Mouse (Mus musculus) embryonic facial prominence, embryonic 11.5 days (tissue): ENCODE measurements around the gene Drosha. TPM values are rescaled to one million over a fixed set of nuclear protein-coding genes. Genes with fewer than 3 reads are reported as not detected.
A peak's percentile ranks its signal among the peaks of the same experiment; 100 is the strongest.

ENCODE experiments used
- ATAC-seq: fragments of 200-750 bp; cut with Nextera tagmentation; replicated peaks from 2 replicates; pipeline ENCODE4 v1.8.0; 2017; ENCODE audit warnings: low read depth; ENCODE audit not compliant: insufficient number of reproducible peaks, low FRiP score, low TSS enrichment
- DNase-seq: peaks from one replicate; pipeline ENCODE4 v3.0.0-alpha.2; 2015; ENCODE audit warnings: low spot score
- H3K27ac ChIP-seq: fragments of 300-500 bp; sonication (generic); replicated peaks from 2 replicates; pipeline ENCODE4 v1.5.1; 2014; ENCODE audit warnings: mild to moderate bottlenecking, low read depth, low read length, control low read depth
- H3K27me3 ChIP-seq: fragments of 300-500 bp; sonication (generic); 2 replicates; pipeline ENCODE4 v1.6.1; 2014; ENCODE audit warnings: mild to moderate bottlenecking, low read length, moderate library complexity, mixed read lengths; ENCODE audit not compliant: control insufficient read depth, insufficient read depth
- H3K36me3 ChIP-seq: fragments of 300-500 bp; sonication (generic); replicated peaks from 2 replicates; pipeline ENCODE4 v1.6.1; 2014; ENCODE audit warnings: low read depth, mild to moderate bottlenecking, low read length, moderate library complexity, mixed read lengths; ENCODE audit not compliant: control insufficient read depth, insufficient read depth
- H3K4me1 ChIP-seq: fragments of 300-500 bp; sonication (generic); 2 replicates; pipeline ENCODE4 v1.6.1; 2014; ENCODE audit warnings: low read length, mixed read lengths; ENCODE audit not compliant: control insufficient read depth, insufficient read depth
- H3K4me2 ChIP-seq: fragments of 300-500 bp; sonication (generic); 2 replicates; pipeline ENCODE4 v1.6.1; 2014; ENCODE audit warnings: low read depth, mild to moderate bottlenecking, control low read depth, low read length, moderate library complexity
- H3K4me3 ChIP-seq: fragments of 300-500 bp; sonication (generic); 2 replicates; pipeline ENCODE4 v1.5.1; 2014; ENCODE audit warnings: low read depth, low read length, control low read depth
- H3K9ac ChIP-seq: fragments of 300-500 bp; sonication (generic); replicated peaks from 2 replicates; pipeline ENCODE4 v1.6.1; 2014; ENCODE audit warnings: mild to moderate bottlenecking, control low read depth, low read length
- H3K9me3 ChIP-seq: fragments of 300-500 bp; sonication (generic); replicated peaks from 2 replicates; pipeline ENCODE4 v1.6.1; 2016; ENCODE audit warnings: mild to moderate bottlenecking, low read length, inconsistent platforms, mixed read lengths; ENCODE audit not compliant: control insufficient read depth
- WGBS: fragments of 180-500 bp; shearing (Covaris S2); extraction: QIAGEN DNeasy Blood & Tissue Kit; methylation state at CpG from one replicate; pipeline ENCODE4 v1.1.7; 2014; 5-methylcytosine and 5-hydroxymethylcytosine counted together
- polyA plus RNA-seq: library from polyadenylated mRNA; unstranded; fragments of >200 nt; fragmentation: Nextera tagmentation; extraction: Ambion mirVana; gene quantifications from 2 replicates; pipeline ENCODE4 v1.2.1, GENCODE M21; 2014

Gene Drosha
- polyA plus RNA-seq: 76.8 and 79.0 TPM in 2 replicates

DNA sequence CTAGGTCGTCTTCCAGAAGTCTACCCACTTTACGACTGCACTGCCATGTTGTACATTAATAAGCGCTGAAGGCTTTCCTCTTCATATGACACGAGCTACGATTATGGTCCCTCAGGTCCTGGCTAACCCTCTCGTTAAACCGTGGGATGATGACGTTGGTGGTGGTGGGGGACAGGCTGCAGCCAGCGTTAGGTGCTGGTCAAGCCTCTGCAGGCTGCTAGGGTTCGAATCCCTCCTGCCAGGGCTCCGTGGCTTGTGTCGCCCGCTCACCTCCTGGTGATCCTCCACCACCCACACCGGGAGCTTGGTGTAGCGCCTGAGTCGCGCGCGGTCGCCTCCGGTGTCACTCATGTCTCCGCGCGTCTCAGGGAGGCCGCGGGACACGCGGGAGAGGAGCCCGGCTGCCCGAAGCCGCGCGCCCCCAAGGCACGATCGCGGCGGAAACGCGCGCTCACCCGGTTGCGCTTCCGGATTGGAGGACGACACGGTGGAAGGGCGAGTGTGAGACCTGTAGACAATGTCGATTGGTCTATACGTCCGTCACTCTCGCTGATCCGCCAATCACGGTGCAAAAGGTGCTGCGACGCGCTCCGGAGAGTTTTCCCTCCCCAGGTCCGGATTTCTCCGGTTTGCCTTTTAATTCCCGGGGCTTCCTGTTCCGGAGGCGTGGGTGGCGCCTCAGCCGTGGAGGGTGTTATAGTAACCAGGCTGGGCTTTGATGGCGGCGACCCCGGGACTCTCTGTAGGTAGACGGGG, at the start of gene Drosha, which contains the start of gene 6030458C11Rik:
Drosha (plus strand) TSS at position 619 of the 756 bp plus-strand sequence.
6030458C11Rik (minus strand) TSS at position 453 of the 756 bp plus-strand sequence.
- DNase-seq: peak; percentile 99
- WGBS: under 1% methylated on average over 67 of the region's 67 CpGs
- H3K9me3 ChIP-seq: no peaks in the 10 kb centered on the region
- H3K27me3 ChIP-seq: no peaks in the 10 kb centered on the region
- H3K9ac ChIP-seq: peak within 1 kb of the TSS; percentile 88
- no peaks in the 10 kb centered on the region; the same call in 1 of the 2 replicates for H3K4me1 ChIP-seq
- H3K4me3 ChIP-seq: peak within 1 kb of the TSS; percentile 78
- peak; percentile 100 for ATAC-seq
- H3K36me3 ChIP-seq: peaks cover 7% of the 10 kb centered on the region
- H3K27ac ChIP-seq: peak within 1 kb of the TSS; percentile 52; the same call in 1 of the 2 replicates
- H3K4me2 ChIP-seq: peak within 1 kb of the TSS; percentile 61

DNA sequence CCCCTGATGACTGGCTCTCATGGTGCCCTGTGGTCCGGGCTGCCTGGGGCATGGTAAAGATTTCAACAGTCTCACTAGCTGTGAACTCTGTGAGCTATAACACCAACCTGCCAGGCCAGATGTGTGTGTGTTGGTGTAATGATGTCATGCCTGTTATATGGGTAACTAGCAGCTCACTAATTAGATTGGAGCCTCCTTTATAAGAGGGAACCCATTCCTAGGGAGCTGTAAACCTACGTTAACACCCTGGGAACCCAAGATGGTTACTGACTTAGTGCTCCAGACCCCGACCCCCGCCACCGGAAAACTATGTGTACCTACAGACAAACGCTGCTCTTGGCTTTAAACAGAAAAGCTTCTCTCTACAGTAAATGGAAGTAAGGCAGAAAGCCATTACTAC, 43.3 kb upstream of the Drosha start:
- no peak for ATAC-seq
- Histone ChIP-seq H3K27ac (no peak overlapping the region), H3K27me3 (no peaks in the 10 kb centered on the region), H3K4me3 (no peak overlapping the region), H3K9me3 (no peaks in the 10 kb centered on the region), H3K4me2 (no peak overlapping the region), H3K9ac (no peak overlapping the region), H3K36me3 (no peaks in the 10 kb centered on the region), H3K4me1 (no peaks in the 10 kb centered on the region)
- DNase-seq: no peak
- WGBS: 86% methylated on average over 6 of the region's 6 CpGs

GRCm38 (mm10) chr15:12781729-12782326, 42.8 kb upstream of the Drosha start:
- DNase-seq (no peak), ATAC-seq (no peak)

GRCm38 (mm10) chr15:12788536-12788935, 36.1 kb upstream of the Drosha start:
- DNase-seq (no peak), ATAC-seq (no peak)
- WGBS: 84% methylated on average over 5 of the region's 5 CpGs
- no peaks in the 10 kb centered on the region for H3K36me3 ChIP-seq
- H3K9me3 ChIP-seq: no peaks in the 10 kb centered on the region
- H3K9ac ChIP-seq: no peak overlapping the region
- H3K27me3 ChIP-seq: no peaks in the 10 kb centered on the region
- H3K4me1 ChIP-seq: no peaks in the 10 kb centered on the region
- no peak overlapping the region for H3K27ac ChIP-seq
- no peak overlapping the region for H3K4me2 ChIP-seq
- no peak overlapping the region for H3K4me3 ChIP-seq

More at GRCm38 (mm10) chr15:12781729-12782326, 42.8 kb upstream of the Drosha start:
- Histone ChIP-seq H3K27me3 (no peaks in the 10 kb centered on the region), H3K27ac (no peak overlapping the region), H3K4me3 (no peak overlapping the region), H3K4me1 (no peaks in the 10 kb centered on the region), H3K36me3 (no peaks in the 10 kb centered on the region), H3K9ac (no peak overlapping the region), H3K4me2 (no peak overlapping the region), H3K9me3 (no peaks in the 10 kb centered on the region)
- WGBS: 74% methylated on average over 11 of the region's 16 CpGs

- H3K9ac ChIP-seq: no peak overlapping the region
- WGBS: 22% methylated on average over 10 of the region's 10 CpGs
- no peaks in the 10 kb centered on the region for H3K27me3 ChIP-seq
- no peak overlapping the region for H3K4me2 ChIP-seq
- H3K4me3 ChIP-seq: no peak overlapping the region
- DNase-seq (peak; percentile 28), ATAC-seq (peak; percentile 59)
- no peak overlapping the region for H3K27ac ChIP-seq
- no peaks in the 10 kb centered on the region for H3K4me1 ChIP-seq
- H3K36me3 ChIP-seq: no peaks in the 10 kb centered on the region
- H3K9me3 ChIP-seq: no peaks in the 10 kb centered on the region
Measured at GRCm38 (mm10) chr15:12789406-12789867, 35.2 kb upstream of the Drosha start.

GRCm38 (mm10) chr15:12794311-12794710, 30.3 kb upstream of the Drosha start:
- ATAC-seq (no peak), DNase-seq (no peak)
- no peak overlapping the region for H3K9ac ChIP-seq
- no peaks in the 10 kb centered on the region for H3K9me3 ChIP-seq
- no peaks in the 10 kb centered on the region for H3K36me3 ChIP-seq
- WGBS: 51% methylated on average over 6 of the region's 6 CpGs
- no peaks in the 10 kb centered on the region for H3K27me3 ChIP-seq
- H3K4me1 ChIP-seq: no peaks in the 10 kb centered on the region
- no peak overlapping the region for H3K4me3 ChIP-seq
- H3K4me2 ChIP-seq: no peak overlapping the region
- no peak overlapping the region for H3K27ac ChIP-seq

GRCm38 (mm10) chr15:12795457-12795894, 29.1 kb upstream of the Drosha start:
- Histone ChIP-seq H3K36me3 (no peaks in the 10 kb centered on the region), H3K27me3 (no peaks in the 10 kb centered on the region), H3K9me3 (no peaks in the 10 kb centered on the region), H3K4me2 (no peak overlapping the region), H3K4me1 (no peaks in the 10 kb centered on the region), H3K27ac (no peak overlapping the region), H3K9ac (no peak overlapping the region), H3K4me3 (no peak overlapping the region)
- WGBS: 0% methylated on average over 2 of the region's 2 CpGs
- DNase-seq (peak; percentile 94), ATAC-seq (no peak)
